In genomic region chr17:67170696-67171095, GRCm38 (mm10) we compare ENCODE assay signal across 16 mouse cellular contexts.
DNase-seq lines count a peak whose midpoint lies in the region; ATAC-seq lines count a peak whose summit lies in the region.
"Had no signal": no experiment of that assay in that cellular context is flagged by ENCODE, and none has a peak within 500 bp of the region (broad histone marks: within the 10 kb centered on the region; RNA-seq: fewer than 3 reads in every experiment).

No protein-coding gene starts in this region.

- DNase-seq in adrenal gland, postnatal 14 days, result peak; percentile 74
- DNase-seq in adrenal gland, postnatal 36 days, result peak; percentile 28 to 54
- DNase-seq in kidney, adult 9 months, result peak; percentile 27
- DNase-seq in spleen, postnatal 36 days (ENCODE audit: low spot score in 2 of 2), result no peak
- no peak for DNase-seq in frontal cortex, adult 2 months (ENCODE audit: extremely low spot score in 1 of 2, low spot score in 1 of 2)
- DNase-seq: cerebellum, adult 18-20 months; embryo, embryonic 11 days; liver; spleen, adult 18-20 months had no signal

- H3K4me2 ChIP-seq in heart, embryonic 13.5 days, result no peak overlapping the region
- H3K4me2 ChIP-seq in hindbrain, embryonic 13.5 days, result no peak overlapping the region
- H3K4me2 ChIP-seq: hindbrain, embryonic 14.5 days had no signal

- H3K36me3 ChIP-seq in heart, embryonic 13.5 days, result no peaks in the 10 kb centered on the region
- no peaks in the 10 kb centered on the region for H3K36me3 ChIP-seq in hindbrain, embryonic 13.5 days

- 54% methylated on average over 7 of the region's 7 CpGs for WGBS in heart, embryonic 13.5 days
- 54% methylated on average over 7 of the region's 7 CpGs for WGBS in hindbrain, embryonic 13.5 days

- H3K9ac ChIP-seq in heart, embryonic 13.5 days, result no peak overlapping the region
- no peak overlapping the region for H3K9ac ChIP-seq in hindbrain, embryonic 13.5 days
- H3K9ac ChIP-seq: hindbrain, embryonic 14.5 days had no signal

- H3K4me1 ChIP-seq in heart, embryonic 13.5 days, result peaks cover 15% of the 10 kb centered on the region
- H3K4me1 ChIP-seq in hindbrain, embryonic 13.5 days (replicated peaks), result peaks cover 4% of the 10 kb centered on the region; the same call in 1 of the 2 replicates

- no peak overlapping the region for H3K27ac ChIP-seq in heart, embryonic 13.5 days (replicated peaks)
- no peak overlapping the region for H3K27ac ChIP-seq in hindbrain, embryonic 13.5 days
- H3K27ac ChIP-seq: hindbrain, embryonic 14.5 days had no signal

- 0 out of 2 replicates have a peak, but pooled peaks have one; percentile 19 for ATAC-seq in heart, embryonic 13.5 days (ENCODE audit: extremely low read depth, insufficient number of reproducible peaks, low FRiP score, low TSS enrichment)
- no peak for ATAC-seq in hindbrain, embryonic 13.5 days (ENCODE audit: low FRiP score)
- ATAC-seq: lung, postnatal 0 days; Patski had no signal

- H3K27me3 ChIP-seq in heart, embryonic 13.5 days (replicated peaks), result no peaks in the 10 kb centered on the region
- H3K27me3 ChIP-seq in hindbrain, embryonic 13.5 days, result no peaks in the 10 kb centered on the region
- H3K27me3 ChIP-seq: CH12.LX, Patski had no signal

- H3K4me3 ChIP-seq in heart, embryonic 13.5 days, result no peak overlapping the region
- H3K4me3 ChIP-seq in hindbrain, embryonic 13.5 days, result no peak overlapping the region
- H3K4me3 ChIP-seq: erythroblast, embryonic 14.5 days had no signal

- H3K9me3 ChIP-seq in heart, embryonic 13.5 days, result no peaks in the 10 kb centered on the region
- no peaks in the 10 kb centered on the region for H3K9me3 ChIP-seq in hindbrain, embryonic 13.5 days

Comparison
In these comparisons a context has a peak if more than half of its experiments do, and no peak if none do; other contexts are left out.
1. DNase-seq: peak in adrenal gland, postnatal 14 days (single experiment), adrenal gland, postnatal 36 days (2 of 2) and kidney, adult 9 months (single experiment); none in spleen, postnatal 36 days (0 of 2) and frontal cortex, adult 2 months (0 of 2).